Mouse (Mus musculus): Measurements from ENCODE around the gene Wdr35.

DNA sequence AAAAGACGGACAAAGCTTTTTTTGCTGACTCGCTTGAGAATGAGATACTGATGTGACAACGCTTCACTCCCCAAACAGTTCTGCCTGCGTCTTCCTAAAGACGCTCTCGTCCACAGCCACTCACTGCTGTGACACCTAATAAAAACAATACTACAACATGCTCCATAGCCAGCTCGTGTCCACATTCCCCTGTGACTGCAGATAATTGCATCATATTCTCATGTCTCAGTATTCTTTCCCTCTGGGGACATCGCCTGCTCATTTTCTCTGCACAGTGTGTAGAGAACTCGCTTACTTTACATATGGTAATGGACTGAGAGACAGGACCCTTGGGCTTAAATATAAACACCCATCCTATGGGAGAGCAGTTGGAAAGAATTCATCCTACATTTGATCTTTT lies 62.7 kb downstream of the Wdr35 start:
- TF ChIP-seq POLR2A (IDR thresholded peaks at IDR 0.05; ENCODE audit: borderline replicate concordance, control insufficient read depth, low read depth, low read length) (no peak), CTCF (IDR thresholded peaks at IDR 0.05; ENCODE audit: control insufficient read depth, insufficient read depth, low read length) (no peak)
